Mouse (Mus musculus): ENCODE data around the gene Olfr1042.

DNA sequence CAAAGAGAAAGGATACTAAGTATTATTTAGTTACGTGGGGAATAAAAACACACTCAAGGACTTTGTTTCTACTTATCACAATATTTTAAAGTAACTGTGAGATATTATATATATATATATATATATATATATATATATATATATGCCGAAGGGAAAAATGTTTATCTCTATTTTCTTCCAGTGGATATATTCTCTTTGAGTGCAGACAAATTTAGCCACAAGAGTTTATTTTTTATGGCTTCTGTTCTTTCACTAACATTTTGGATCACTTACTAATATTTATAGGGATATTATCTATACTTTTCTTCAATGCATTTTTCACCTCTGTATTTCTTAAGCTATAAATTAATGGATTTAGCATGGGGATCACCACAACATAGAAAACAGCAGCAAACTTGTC, at the start of gene Olfr1042:
- TF ChIP-seq CHD1 (IDR thresholded peaks at IDR 0.05; ENCODE audit: low read depth, low read length), result no peak
- no peak for TF ChIP-seq CTCF (conservative IDR thresholded peaks at IDR 0.05 in 1 of 2, IDR thresholded peaks at IDR 0.05 in 1 of 2; ENCODE audit: low read depth in 2 of 2, low read length in 2 of 2)
- no peak for TF ChIP-seq RCOR1 (conservative IDR thresholded peaks at IDR 0.05; ENCODE audit: low read depth, low read length)
- TF ChIP-seq EP300 (IDR thresholded peaks at IDR 0.05; ENCODE audit: low read length), result no peak
- TF ChIP-seq POLR2A (IDR thresholded peaks at IDR 0.05; ENCODE audit: low read depth, low read length), result no peak
- no peak for TF ChIP-seq E2F4 (IDR thresholded peaks at IDR 0.05; ENCODE audit: insufficient replicate concordance, low read depth, low read length)
- TF ChIP-seq SIN3A (IDR thresholded peaks at IDR 0.05; ENCODE audit: low read length), result no peak
- no peak for TF ChIP-seq MAX (IDR thresholded peaks at IDR 0.05; ENCODE audit: low read length)
- TF ChIP-seq MYC (IDR thresholded peaks at IDR 0.05; ENCODE audit: low read depth, low read length), result no peak
- no peak for TF ChIP-seq CHD2 (IDR thresholded peaks at IDR 0.05; ENCODE audit: low read length)
- TF ChIP-seq USF1 (IDR thresholded peaks at IDR 0.05; ENCODE audit: low read depth, low read length), result no peak
- TF ChIP-seq IRF4 (IDR thresholded peaks at IDR 0.05; ENCODE audit: low read depth, low read length), result no peak
